In genomic region chr9:69055302-69055701, GRCm38 (mm10) we compare ENCODE assay signal across 14 mouse cellular contexts.
DNase-seq lines count a peak whose midpoint lies in the region; ATAC-seq and TF ChIP-seq lines count a peak whose summit lies in the region.
"Had no signal": no experiment of that assay in that cellular context is flagged by ENCODE, and none has a peak within 500 bp of the region (broad histone marks: within the 10 kb centered on the region; RNA-seq: fewer than 3 reads in every experiment).

No protein-coding gene starts in this region.

- H3K36me3 ChIP-seq in kidney, embryonic 16.5 days (ENCODE audit: insufficient read depth, low read length) = no peaks in the 10 kb centered on the region
- H3K36me3 ChIP-seq in forebrain, embryonic 14.5 days (ENCODE audit: control insufficient read depth, insufficient read depth, low read length) = no peaks in the 10 kb centered on the region
- H3K36me3 ChIP-seq: heart, embryonic 13.5 days; limb, embryonic 12.5 days; lung, embryonic 15.5 days had no signal

- no peak for ATAC-seq in kidney, embryonic 16.5 days (ENCODE audit: low FRiP score, low TSS enrichment)
- no peak for ATAC-seq in forebrain, embryonic 14.5 days
- ATAC-seq: hindbrain, embryonic 16.5 days; Patski had no signal

- no peak for TF ChIP-seq POLR2A in lung, adult 2 months (IDR thresholded peaks at IDR 0.05; ENCODE audit: borderline replicate concordance, extremely low read depth, low read depth, low read length)

- no peak for TF ChIP-seq CTCF in lung, adult 2 months (IDR thresholded peaks at IDR 0.05; ENCODE audit: insufficient read depth, low read length)

- intact Hi-C loops in left cerebral cortex, postnatal 10 days (cut with DNase I) = no loop called here

- no peaks in the 10 kb centered on the region for H3K27me3 ChIP-seq in kidney, embryonic 16.5 days (ENCODE audit: insufficient read depth, low read length)
- no peaks in the 10 kb centered on the region for H3K27me3 ChIP-seq in forebrain, embryonic 14.5 days (replicated peaks; ENCODE audit: control insufficient read depth, insufficient read depth, low read length)
- H3K27me3 ChIP-seq: limb, embryonic 12.5 days; lung, embryonic 15.5 days had no signal

- no peaks in the 10 kb centered on the region for H3K4me1 ChIP-seq in kidney, embryonic 16.5 days (ENCODE audit: insufficient read depth, low read length)
- no peaks in the 10 kb centered on the region for H3K4me1 ChIP-seq in lung, adult 2 months (ENCODE audit: control insufficient read depth, insufficient read depth, low read length)
- no peaks in the 10 kb centered on the region for H3K4me1 ChIP-seq in forebrain, embryonic 14.5 days (ENCODE audit: control insufficient read depth, insufficient read depth, low read length)
- H3K4me1 ChIP-seq: heart, embryonic 13.5 days; lung, embryonic 15.5 days had no signal

- peak; percentile 31 for DNase-seq in kidney, adult 18-20 months
- DNase-seq in brain, adult 2 months (ENCODE audit: low read depth, low spot score) = peak; percentile 68
- DNase-seq in cerebellum, adult 9-11 months = peak; percentile 83
- peak; percentile 44 for DNase-seq in gonadal fat pad, adult 2 months (ENCODE audit: low read depth)
- DNase-seq in left cerebral cortex, postnatal 10 days (ENCODE audit: extremely low spot score in 1 of 2, low spot score in 2 of 2) = no peak
- no peak for DNase-seq in lung, adult 2 months
- no peak for DNase-seq in forebrain, embryonic 14.5 days (ENCODE audit: low spot score)
- DNase-seq: embryo, embryonic 11 days had no signal

- H3K9ac ChIP-seq in kidney, embryonic 16.5 days (replicated peaks; ENCODE audit: low read length) = no peak overlapping the region
- no peak overlapping the region for H3K9ac ChIP-seq in forebrain, embryonic 14.5 days (ENCODE audit: low read length)
- H3K9ac ChIP-seq: heart, embryonic 13.5 days; limb, embryonic 12.5 days; lung, embryonic 15.5 days had no signal

- H3K27ac ChIP-seq in kidney, embryonic 16.5 days (ENCODE audit: low read length) = no peak overlapping the region
- no peak overlapping the region for H3K27ac ChIP-seq in forebrain, embryonic 14.5 days (ENCODE audit: low read depth, low read length)
- H3K27ac ChIP-seq: heart, embryonic 13.5 days; limb, embryonic 12.5 days; lung, embryonic 15.5 days had no signal

- H3K4me2 ChIP-seq in kidney, embryonic 16.5 days (replicated peaks; ENCODE audit: low read depth, low read length) = no peak overlapping the region
- H3K4me2 ChIP-seq in forebrain, embryonic 14.5 days (ENCODE audit: low read length) = no peak overlapping the region
- H3K4me2 ChIP-seq: heart, embryonic 13.5 days; limb, embryonic 12.5 days; lung, embryonic 15.5 days had no signal

- no peak overlapping the region for H3K4me3 ChIP-seq in kidney, embryonic 16.5 days (ENCODE audit: low read length)
- H3K4me3 ChIP-seq in lung, adult 2 months (replicated peaks; ENCODE audit: extremely low read depth, low read depth, low read length) = no peak overlapping the region
- no peak overlapping the region for H3K4me3 ChIP-seq in forebrain, embryonic 14.5 days (ENCODE audit: low read depth, low read length)
- H3K4me3 ChIP-seq: heart, embryonic 13.5 days; limb, embryonic 12.5 days; lung, embryonic 15.5 days had no signal

- 96% methylated on average over 5 of the region's 5 CpGs for WGBS in kidney, embryonic 16.5 days
- 78% methylated on average over 5 of the region's 5 CpGs for WGBS in lung, adult 2 months
- 95% methylated on average over 5 of the region's 5 CpGs for WGBS in forebrain, embryonic 14.5 days

- no peaks in the 10 kb centered on the region for H3K9me3 ChIP-seq in kidney, embryonic 16.5 days (ENCODE audit: low read length)
- no peaks in the 10 kb centered on the region for H3K9me3 ChIP-seq in forebrain, embryonic 14.5 days (replicated peaks; ENCODE audit: control insufficient read depth, low read length)
- H3K9me3 ChIP-seq: heart, embryonic 13.5 days; limb, embryonic 12.5 days; lung, embryonic 15.5 days had no signal

Comparison
In these comparisons a context has a peak if more than half of its experiments do, and no peak if none do; other contexts are left out.
1. DNase-seq: peak in kidney, adult 18-20 months (single experiment), brain, adult 2 months (single experiment), cerebellum, adult 9-11 months (single experiment) and gonadal fat pad, adult 2 months (single experiment); none in left cerebral cortex, postnatal 10 days (0 of 2), lung, adult 2 months (single experiment) and forebrain, embryonic 14.5 days (single experiment).